Comparison of ENCODE assay signal across 19 mouse cellular contexts in genomic region chr6:87662197-87662596, GRCm38 (mm10). TPM values are rescaled to one million over a fixed set of nuclear protein-coding genes. Genes with fewer than 3 reads are reported as not detected.
DNase-seq lines count a peak whose midpoint lies in the region; ATAC-seq and TF ChIP-seq lines count a peak whose summit lies in the region.
"Had no signal": no experiment of that assay in that cellular context is flagged by ENCODE, and none has a peak within 500 bp of the region (broad histone marks: within the 10 kb centered on the region; RNA-seq: fewer than 3 reads in every experiment).

No protein-coding gene starts in this region.

- peaks cover 2% of the 10 kb centered on the region; the same call in 1 of the 2 replicates for H3K79me2 ChIP-seq in MEL (ENCODE audit: control insufficient read depth, insufficient read depth, low read length, poor library complexity)

- H3K4me1 ChIP-seq in heart, postnatal 0 days (ENCODE audit: control insufficient read depth, insufficient read depth) = no peaks in the 10 kb centered on the region
- H3K4me1 ChIP-seq in MEL (ENCODE audit: control insufficient read depth in 1 of 2, insufficient read depth in 2 of 2, low read length in 2 of 2) = peaks cover 24 to 42% of the 10 kb centered on the region in 2 experiments
- peaks cover 49% of the 10 kb centered on the region for H3K4me1 ChIP-seq in liver, embryonic 15.5 days (replicated peaks)
- H3K4me1 ChIP-seq: embryonic facial prominence, embryonic 12.5 days; hindbrain, embryonic 12.5 days; kidney, embryonic 15.5 days; limb, embryonic 12.5 days had no signal

- TF ChIP-seq RAD21 in MEL (IDR thresholded peaks at IDR 0.05; ENCODE audit: low read depth, low read length) = no peak; the same call in 1 of the 2 replicates

- H3K36me3 ChIP-seq in heart, postnatal 0 days (replicated peaks; ENCODE audit: control insufficient read depth, insufficient read depth, low read length) = no peaks in the 10 kb centered on the region
- peaks cover 3 to 56% of the 10 kb centered on the region in 2 experiments for H3K36me3 ChIP-seq in MEL (ENCODE audit: control insufficient read depth in 1 of 2, insufficient read depth in 2 of 2, low read length in 2 of 2)
- H3K36me3 ChIP-seq in liver, embryonic 15.5 days (replicated peaks) = peaks cover 35% of the 10 kb centered on the region

- TF ChIP-seq CTCF in heart, postnatal 0 days (IDR thresholded peaks at IDR 0.05; ENCODE audit: low read depth) = 0 out of 2 replicates have a peak, but pooled peaks have one; percentile 4
- TF ChIP-seq CTCF in MEL (IDR thresholded peaks at IDR 0.05 in 2 of 3, conservative IDR thresholded peaks at IDR 0.05 in 1 of 3; ENCODE audit: control insufficient read depth in 1 of 3, insufficient read depth in 1 of 3, low read depth in 2 of 3, low read length in 3 of 3, poor library complexity in 1 of 3, severe bottlenecking in 1 of 3) = no peak

- no peak overlapping the region for H3K27ac ChIP-seq in heart, postnatal 0 days (ENCODE audit: low read depth)
- H3K27ac ChIP-seq in MEL (ENCODE audit: control insufficient read depth, low read depth, low read length) = peak overlapping the region; percentile 81
- peak overlapping the region; percentile 81 for H3K27ac ChIP-seq in liver, embryonic 15.5 days (replicated peaks)
- H3K27ac ChIP-seq: embryonic facial prominence, embryonic 12.5 days; gastrocnemius, adult 2 months; heart, adult 2 months; hindbrain, embryonic 12.5 days; kidney, embryonic 15.5 days; left cerebral cortex, adult 2 months; limb, embryonic 12.5 days had no signal

- no peaks in the 10 kb centered on the region for H3K9me3 ChIP-seq in heart, postnatal 0 days (replicated peaks; ENCODE audit: control insufficient read depth, low read length)
- H3K9me3 ChIP-seq in MEL (replicated peaks; ENCODE audit: insufficient read depth, low read length) = no peaks in the 10 kb centered on the region
- no peaks in the 10 kb centered on the region for H3K9me3 ChIP-seq in liver, embryonic 15.5 days (replicated peaks)
- H3K9me3 ChIP-seq: embryonic facial prominence, embryonic 12.5 days; hindbrain, embryonic 12.5 days; kidney, embryonic 15.5 days; limb, embryonic 12.5 days had no signal

- TF ChIP-seq EP300 in heart, postnatal 0 days (IDR thresholded peaks at IDR 0.05; ENCODE audit: low read depth) = no peak
- peak; percentile 84 to 91 for TF ChIP-seq EP300 in MEL (IDR thresholded peaks at IDR 0.05; ENCODE audit: low read depth in 1 of 2, low read length in 2 of 2)

- H3K9ac ChIP-seq in heart, postnatal 0 days (replicated peaks; ENCODE audit: low read depth, low read length) = no peak overlapping the region
- peak overlapping the region; percentile 16; the same call in 1 of the 2 replicates for H3K9ac ChIP-seq in MEL (ENCODE audit: control insufficient read depth, low read depth, low read length, poor library complexity, severe bottlenecking)
- H3K9ac ChIP-seq in liver, embryonic 15.5 days = no peak overlapping the region; the same call in 1 of the 2 replicates
- H3K9ac ChIP-seq: embryonic facial prominence, embryonic 12.5 days; hindbrain, embryonic 12.5 days; kidney, embryonic 15.5 days; limb, embryonic 12.5 days had no signal

- H3K4me3 ChIP-seq in heart, postnatal 0 days (ENCODE audit: low read depth, low read length) = no peak overlapping the region
- H3K4me3 ChIP-seq in MEL (ENCODE audit: control insufficient read depth in 1 of 2, insufficient read depth in 1 of 2, low read depth in 2 of 2, low read length in 2 of 2) = peak overlapping the region; percentile 1 to 9; a peak in 2 of 4 replicates
- no peak overlapping the region for H3K4me3 ChIP-seq in liver, embryonic 15.5 days (replicated peaks)
- H3K4me3 ChIP-seq: embryonic facial prominence, embryonic 12.5 days; gastrocnemius, adult 2 months; heart, adult 2 months; hindbrain, embryonic 12.5 days; kidney, embryonic 15.5 days; left cerebral cortex, adult 2 months; limb, embryonic 12.5 days had no signal

- WGBS in heart, postnatal 0 days = 54% methylated on average over 6 of the region's 6 CpGs
- 28% methylated on average over 6 of the region's 6 CpGs for WGBS in liver, embryonic 15.5 days (ENCODE audit: insufficient replicate concordance)

- no peaks in the 10 kb centered on the region for H3K27me3 ChIP-seq in heart, postnatal 0 days (ENCODE audit: control insufficient read depth, insufficient read depth, low read length)
- H3K27me3 ChIP-seq in MEL (ENCODE audit: control insufficient read depth in 1 of 2, insufficient read depth in 2 of 2, low read length in 2 of 2) = no peaks in the 10 kb centered on the region
- H3K27me3 ChIP-seq in liver, embryonic 15.5 days = no peaks in the 10 kb centered on the region
- H3K27me3 ChIP-seq: embryonic facial prominence, embryonic 12.5 days; hindbrain, embryonic 12.5 days; kidney, embryonic 15.5 days; limb, embryonic 12.5 days had no signal

- no peak for DNase-seq in heart, postnatal 0 days (ENCODE audit: low spot score)
- DNase-seq in heart, adult 11 months = no peak
- peak; percentile 88 for DNase-seq in MEL (ENCODE audit: low read depth, low spot score)
- no peak for DNase-seq in right cerebral cortex, postnatal 25 days
- no peak for DNase-seq in layer of hippocampus, adult 9-11 months
- DNase-seq in retina, postnatal 1 day = no peak
- DNase-seq: adrenal gland, postnatal 36 days; gastrocnemius, adult 2 months; heart, adult 2 months; lung, postnatal 10 days had no signal

- no peak for ATAC-seq in heart, postnatal 0 days (ENCODE audit: insufficient read depth, low read depth)
- peak; percentile 50; the same call in 1 of the 2 replicates for ATAC-seq in common myeloid progenitor, adult 5-6 weeks (replicated peaks; ENCODE audit: low read depth, poor library complexity, severe bottlenecking)
- ATAC-seq in liver, embryonic 15.5 days (ENCODE audit: insufficient read depth) = peak; percentile 87
- ATAC-seq: activated CD4-positive, CD25-positive, alpha-beta regulatory T cell, adult 4 months; intestine, embryonic 16.5 days had no signal

- peak in 1 of 2 experiments; percentile 38; a peak in 1 of 4 replicates for TF ChIP-seq POLR2A in MEL (IDR thresholded peaks at IDR 0.05; ENCODE audit: control insufficient read depth in 1 of 2, insufficient read depth in 1 of 2, low read depth in 1 of 2, low read length in 2 of 2, poor library complexity in 1 of 2)

- no peak overlapping the region for H3K4me2 ChIP-seq in heart, postnatal 0 days (ENCODE audit: low read depth, low read length)
- H3K4me2 ChIP-seq in liver, embryonic 15.5 days = peak overlapping the region; percentile 48
- H3K4me2 ChIP-seq: embryonic facial prominence, embryonic 12.5 days; hindbrain, embryonic 12.5 days; kidney, embryonic 15.5 days; limb, embryonic 12.5 days had no signal

TF ChIP-seq in MEL, 35 proteins besides CTCF, POLR2A, EP300 and RAD21 (continues in another document):
- TF ChIP-seq UBTF (IDR thresholded peaks at IDR 0.05; ENCODE audit: borderline replicate concordance, insufficient read depth, low read depth, low read length) (no peak), ZMIZ1 (IDR thresholded peaks at IDR 0.05; ENCODE audit: low read depth, low read length) (peak; percentile 38; the same call in 1 of the 2 replicates), NRF1 (IDR thresholded peaks at IDR 0.05; ENCODE audit: insufficient read depth, low read depth, low read length, poor library complexity, severe bottlenecking) (no peak), POLR2AphosphoS5 (IDR thresholded peaks at IDR 0.05; ENCODE audit: borderline replicate concordance, low read depth, low read length) (no peak), TCF12 (IDR thresholded peaks at IDR 0.05; ENCODE audit: low read depth, low read length) (peak; percentile 92), POLR2AphosphoS2 (IDR thresholded peaks at IDR 0.05; ENCODE audit: low read length) (no peak), CHD1 (IDR thresholded peaks at IDR 0.05; ENCODE audit: low read depth, low read length) (no peak), SMC3 (IDR thresholded peaks at IDR 0.05; ENCODE audit: low read depth, low read length) (no peak; the same call in 1 of the 2 replicates), GATA1 (IDR thresholded peaks at IDR 0.05; ENCODE audit: low read depth, low read length) (peak; percentile 93), CHD2 (IDR thresholded peaks at IDR 0.05; ENCODE audit: low read length) (no peak), E2F4 (IDR thresholded peaks at IDR 0.05; ENCODE audit: borderline replicate concordance, low read depth, low read length) (no peak), ZNF384 (IDR thresholded peaks at IDR 0.05; ENCODE audit: low read depth, low read length) (0 out of 2 replicates have a peak, but pooled peaks have one; percentile 5), USF2 (IDR thresholded peaks at IDR 0.05; ENCODE audit: borderline replicate concordance in 1 of 2, insufficient read depth in 1 of 2, low read depth in 1 of 2, low read length in 2 of 2) (no peak), MEF2A (IDR thresholded peaks at IDR 0.05; ENCODE audit: extremely low read depth, insufficient replicate concordance, low read depth, low read length, poor library complexity, severe bottlenecking) (peak; percentile 16; the same call in 1 of the 2 replicates), ELF1 (IDR thresholded peaks at IDR 0.05; ENCODE audit: low read depth, low read length) (no peak), HCFC1 (IDR thresholded peaks at IDR 0.05; ENCODE audit: low read depth, low read length) (no peak), ETS1 (IDR thresholded peaks at IDR 0.05; ENCODE audit: low read depth, low read length) (peak; percentile 97), KAT2A (conservative IDR thresholded peaks at IDR 0.05; ENCODE audit: low read depth, low read length) (no peak), MAZ (IDR thresholded peaks at IDR 0.05; ENCODE audit: low read depth, low read length) (0 out of 2 replicates have a peak, but pooled peaks have one; percentile 33), TBP (IDR thresholded peaks at IDR 0.05; ENCODE audit: low read depth, low read length) (peak; percentile 43; the same call in 1 of the 2 replicates), NELFE (IDR thresholded peaks at IDR 0.05; ENCODE audit: low read depth, low read length) (no peak), ZC3H11A (IDR thresholded peaks at IDR 0.05; ENCODE audit: low read depth, low read length) (no peak), JUND (IDR thresholded peaks at IDR 0.05; ENCODE audit: low read depth, low read length) (no peak), MXI1 (IDR thresholded peaks at IDR 0.05; ENCODE audit: low read depth, low read length) (0 out of 2 replicates have a peak, but pooled peaks have one; percentile 25)

RNA-seq across cellular contexts. Expression of gene Aplf, which starts 9.8 kb away (rescaled TPM):
- 1.6 and 2.0 TPM in 2 replicates for total RNA-seq in heart, postnatal 0 days (2014; rRNA removed; ENCODE audit: low replicate concordance)
- 2.7 and 4.2 TPM in 2 replicates for polyA plus RNA-seq in heart, postnatal 0 days (2015; fragmentation: Nextera tagmentation; extraction: Ambion mirVana)
- total RNA-seq in MEL (2012; rRNA removed) = 12.6 and 14.5 TPM in 2 replicates
- 10 to 100 TPM in 1 of 2 experiments, not detected in 1; 20.3 TPM for polyA plus RNA-seq in MEL (2012; ENCODE audit: insufficient read depth in 1 of 2, insufficient read length in 2 of 2, low read depth in 1 of 2, low replicate concordance in 2 of 2, missing spikeins in 1 of 2)
- 36.5 and 42.4 TPM in 2 replicates for total RNA-seq in common myeloid progenitor, adult 5-6 weeks (2017)
- 14.6 and 15.5 TPM in 2 replicates for polyA plus RNA-seq in liver, embryonic 15.5 days (2015; fragmentation: Nextera tagmentation; extraction: Ambion mirVana)

Comparison
In these comparisons a context has a peak if more than half of its experiments do, and no peak if none do; other contexts are left out.
1. H3K4me3 ChIP-seq: peak in MEL (2 of 2); none in heart, postnatal 0 days (single experiment) and liver, embryonic 15.5 days (single experiment).